Mouse (Mus musculus) fat pad, adult 2 months (tissue): ENCODE measurements around the gene Dennd4c.
"Not testable (repeated sequence)": the region's sequence is repeated elsewhere in the genome, so short reads cannot be mapped to it uniquely, and the experiment has no call there.

Experiments used
- DNase-seq: peaks from one replicate; pipeline ENCODE4 v3.0.0-alpha.2; 2011; ENCODE audit warnings: low read depth, low spot score; ENCODE audit errors: extremely low read depth

The Dennd4c gene

DNA sequence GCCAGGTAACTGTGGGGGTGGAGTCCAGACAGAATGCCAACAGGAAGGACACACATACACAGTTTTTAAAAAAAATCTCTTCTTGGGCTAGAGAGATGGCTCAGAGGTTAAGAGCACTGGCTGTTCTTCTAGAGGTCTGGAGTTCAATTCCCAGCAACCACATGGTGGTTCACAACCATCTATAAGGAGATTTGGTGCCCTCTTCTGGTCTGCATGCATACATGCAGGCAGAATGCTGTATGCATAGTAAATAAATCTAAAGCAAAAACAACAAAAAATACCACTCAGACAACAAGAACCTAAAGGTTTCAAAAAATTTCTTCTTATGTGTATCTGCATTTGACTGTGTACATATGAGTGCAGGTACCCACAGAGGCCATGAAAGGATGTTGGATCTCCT is 16.0 kb downstream of the Dennd4c start:
- no peak for DNase-seq

DNA sequence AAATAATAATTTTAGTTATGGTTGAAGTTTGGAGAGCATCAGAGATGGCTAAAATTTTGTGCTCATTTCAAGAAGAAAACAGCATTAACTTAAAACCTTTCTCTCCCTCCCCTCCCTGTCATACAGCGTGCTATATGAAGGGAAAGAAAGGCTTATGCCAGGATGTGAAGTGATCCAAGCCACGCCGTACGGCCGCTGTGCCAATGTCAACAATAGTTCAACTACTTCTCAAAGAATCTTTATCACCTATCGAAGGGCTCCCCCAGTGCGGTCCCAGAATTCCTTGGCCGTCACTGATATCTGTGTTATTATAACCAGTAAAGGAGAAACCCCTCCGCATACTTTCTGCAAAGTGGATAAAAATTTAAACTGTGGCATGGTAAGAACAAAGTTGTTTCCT is 29.2 kb downstream of the Dennd4c start:
- peak; percentile 10 for DNase-seq

- no peak for DNase-seq
These were observed 62.2 kb downstream of the Dennd4c start for GRCm38 (mm10) chr4:86810604-86811003.

GRCm38 (mm10) chr4:86814850-86815249 is 66.5 kb downstream of the Dennd4c start:
- no peak for DNase-seq

GRCm38 (mm10) chr4:86823169-86823568 is 74.8 kb downstream of the Dennd4c start:
- no peak for DNase-seq

GRCm38 (mm10) chr4:86825143-86825542 is 76.8 kb downstream of the Dennd4c start:
- DNase-seq = no peak

DNA sequence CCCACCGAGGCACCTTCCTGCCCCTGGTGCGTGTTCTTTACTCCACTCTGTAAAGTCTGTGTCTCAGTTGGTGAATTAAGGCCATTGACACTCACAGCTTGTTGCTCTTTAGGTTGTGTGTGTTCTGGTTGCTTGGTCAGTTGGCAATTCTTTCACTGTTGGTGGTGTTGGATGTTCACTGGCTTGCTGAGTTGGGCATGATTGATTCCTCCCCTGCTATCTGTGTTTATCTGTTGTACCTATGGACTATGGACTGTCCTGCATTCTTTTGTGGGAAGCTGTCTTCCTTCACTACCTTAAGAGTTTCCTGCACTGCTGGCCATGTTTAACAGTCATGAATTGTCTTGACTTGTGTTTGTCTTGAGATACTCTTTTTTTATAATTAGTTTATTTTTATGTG is 83.5 kb downstream of the Dennd4c start:
- no peak for DNase-seq

DNA sequence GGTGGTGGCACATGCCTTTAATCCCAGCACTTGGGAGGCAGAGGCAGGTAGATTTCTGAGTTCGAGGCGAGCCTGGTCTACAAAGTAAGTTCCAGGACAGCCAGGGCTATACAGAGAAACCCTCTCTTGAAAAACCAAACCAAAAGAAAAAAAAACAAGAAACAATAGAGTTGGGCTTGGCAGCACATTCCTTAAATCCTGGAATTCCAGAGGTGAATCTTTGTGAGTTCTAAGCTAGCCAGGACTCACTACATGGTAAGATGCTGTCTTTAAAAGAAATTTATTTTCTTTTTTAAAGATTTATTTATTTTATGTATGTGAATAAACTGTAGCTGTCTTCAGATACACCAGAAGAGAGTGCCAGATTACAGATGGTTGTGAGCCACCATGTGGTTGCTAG is 92.8 kb downstream of the Dennd4c start:
- DNase-seq = not testable (repeated sequence)

DNA sequence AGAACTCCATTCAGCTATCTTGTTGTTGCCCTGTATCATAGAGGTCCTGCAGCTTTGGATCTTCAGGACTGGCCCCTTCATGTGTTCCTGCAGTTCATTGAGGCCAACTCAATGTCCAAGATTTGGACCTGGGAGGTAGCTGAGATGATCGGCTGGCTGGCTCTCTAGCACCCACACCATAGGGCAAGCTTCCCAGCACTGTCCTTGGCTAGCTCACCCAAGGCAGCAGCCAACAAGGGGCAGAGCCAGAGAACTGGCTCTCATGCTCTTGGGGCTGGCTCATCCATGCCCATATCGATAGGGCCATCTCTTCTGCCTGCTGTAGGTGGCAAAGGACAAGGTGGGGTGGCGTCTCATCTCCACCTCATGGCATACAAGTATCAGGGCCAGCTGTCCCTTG is 97.0 kb downstream of the Dennd4c start:
- no peak for DNase-seq

DNA sequence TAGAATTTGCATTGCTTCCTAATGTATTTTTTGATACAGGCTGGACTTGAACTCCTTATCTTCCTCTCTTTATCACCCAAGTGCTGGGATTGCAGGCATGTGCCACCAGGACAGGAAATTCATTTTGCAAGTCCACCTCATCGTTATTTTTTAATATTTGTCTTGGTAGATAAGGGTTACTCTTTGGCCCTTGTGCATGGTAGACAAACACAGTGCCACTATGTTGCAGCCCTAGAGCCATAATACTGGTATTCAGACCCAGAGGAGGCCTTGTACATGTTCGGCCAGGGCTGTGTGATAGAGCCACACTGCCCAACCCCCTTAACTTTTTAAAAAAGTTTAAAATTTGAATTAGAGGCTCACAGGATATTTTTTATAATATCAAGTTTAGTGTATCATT is 98.9 kb downstream of the Dennd4c start:
- DNase-seq = no peak

- DNase-seq = no peak
These were observed 103.0 kb downstream of the Dennd4c start for GRCm38 (mm10) chr4:86851331-86851730.

DNA sequence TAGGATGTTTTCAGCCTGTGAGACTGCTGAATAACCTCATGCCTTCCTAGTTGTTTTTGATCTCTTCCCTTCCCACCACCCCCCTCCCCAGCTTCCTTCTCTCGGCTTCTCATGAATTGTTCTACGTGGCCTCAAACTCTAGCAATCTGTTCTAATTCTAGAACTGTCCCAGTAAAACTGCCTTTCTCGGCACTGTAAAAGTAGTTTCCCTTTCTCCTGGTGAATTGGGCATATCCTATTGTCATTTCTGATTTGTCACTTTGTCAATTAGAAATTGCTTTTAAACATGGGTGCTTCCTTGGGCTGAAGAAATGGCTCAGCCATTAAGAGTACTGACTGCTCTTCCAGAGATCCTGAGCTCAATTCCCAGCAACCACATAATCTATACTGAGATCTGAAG is 103.7 kb downstream of the Dennd4c start:
- DNase-seq = no peak

DNA sequence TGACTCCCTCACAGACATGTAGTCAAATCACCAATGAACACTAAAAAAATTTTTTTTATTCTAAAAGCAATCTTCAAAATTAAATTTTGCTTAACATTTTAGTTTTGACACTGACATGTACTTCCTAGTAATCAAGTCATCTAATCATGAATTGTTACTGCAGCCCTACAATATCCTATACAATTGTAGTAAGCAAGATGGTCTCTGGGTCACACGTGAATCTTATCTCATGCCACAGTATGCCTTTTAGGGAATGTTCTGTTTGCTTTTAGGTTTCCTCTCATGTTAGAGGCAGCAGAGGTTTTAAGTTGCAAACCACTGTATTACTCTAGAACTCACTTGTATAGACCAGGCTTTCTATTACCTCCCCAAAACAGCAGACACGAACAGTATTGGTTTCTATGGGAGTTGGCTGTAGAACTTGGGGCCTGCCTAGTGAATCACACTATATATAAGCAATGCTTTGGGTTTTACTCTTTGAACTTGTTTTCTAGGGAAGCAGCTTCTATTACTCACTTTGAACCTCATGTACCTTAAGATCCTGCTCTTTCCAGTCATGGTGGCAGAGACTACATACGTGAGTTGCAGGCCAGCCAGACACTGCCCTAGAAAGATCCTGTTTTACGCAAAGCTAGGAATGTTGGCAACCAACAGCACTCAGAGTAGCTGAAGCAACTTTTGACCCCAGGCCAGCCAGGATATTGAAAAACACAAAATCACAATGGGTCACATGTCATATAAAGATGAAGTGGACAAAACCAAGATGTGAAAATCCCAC is 104.6 kb downstream of the Dennd4c start:
- no peak for DNase-seq

DNA sequence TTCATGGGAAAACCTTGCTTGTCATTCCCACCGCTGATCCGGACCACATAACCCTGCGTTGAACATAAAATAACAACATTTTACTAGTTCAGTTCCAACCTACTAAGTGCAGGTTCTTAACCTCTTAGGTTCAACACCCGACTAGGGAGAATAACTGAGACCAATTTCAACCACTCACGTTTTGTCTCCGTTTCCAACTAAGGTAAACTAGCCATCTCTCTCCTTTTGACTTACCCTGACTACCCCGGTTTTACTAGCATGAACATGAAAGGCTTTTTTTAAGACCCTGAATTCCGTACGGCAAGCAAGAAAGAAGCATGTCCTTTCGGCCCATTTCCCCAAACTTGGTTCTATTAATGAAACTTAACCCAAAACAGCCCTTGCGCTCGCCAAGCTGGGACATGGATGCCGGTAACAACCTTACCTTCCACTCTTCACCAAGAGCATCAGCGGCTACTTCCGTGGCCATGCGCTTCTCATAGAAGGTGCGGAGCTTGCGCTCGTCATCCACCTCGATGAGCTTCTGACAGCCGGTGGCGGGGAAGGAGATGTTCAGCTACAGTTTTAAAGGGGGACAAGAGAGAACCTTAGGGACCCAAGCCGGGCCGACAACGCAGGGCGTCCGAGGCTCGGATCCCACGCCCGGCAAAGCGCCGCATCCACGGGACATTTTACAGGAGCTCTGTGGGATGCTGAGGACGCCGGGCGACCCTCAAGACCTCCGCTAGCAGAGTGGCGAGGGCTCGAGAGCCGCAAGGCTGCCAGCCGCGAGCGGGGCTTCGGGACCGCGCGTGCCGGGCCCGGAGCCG is 108.2 kb downstream of the Dennd4c start:
- no peak for DNase-seq

DNA sequence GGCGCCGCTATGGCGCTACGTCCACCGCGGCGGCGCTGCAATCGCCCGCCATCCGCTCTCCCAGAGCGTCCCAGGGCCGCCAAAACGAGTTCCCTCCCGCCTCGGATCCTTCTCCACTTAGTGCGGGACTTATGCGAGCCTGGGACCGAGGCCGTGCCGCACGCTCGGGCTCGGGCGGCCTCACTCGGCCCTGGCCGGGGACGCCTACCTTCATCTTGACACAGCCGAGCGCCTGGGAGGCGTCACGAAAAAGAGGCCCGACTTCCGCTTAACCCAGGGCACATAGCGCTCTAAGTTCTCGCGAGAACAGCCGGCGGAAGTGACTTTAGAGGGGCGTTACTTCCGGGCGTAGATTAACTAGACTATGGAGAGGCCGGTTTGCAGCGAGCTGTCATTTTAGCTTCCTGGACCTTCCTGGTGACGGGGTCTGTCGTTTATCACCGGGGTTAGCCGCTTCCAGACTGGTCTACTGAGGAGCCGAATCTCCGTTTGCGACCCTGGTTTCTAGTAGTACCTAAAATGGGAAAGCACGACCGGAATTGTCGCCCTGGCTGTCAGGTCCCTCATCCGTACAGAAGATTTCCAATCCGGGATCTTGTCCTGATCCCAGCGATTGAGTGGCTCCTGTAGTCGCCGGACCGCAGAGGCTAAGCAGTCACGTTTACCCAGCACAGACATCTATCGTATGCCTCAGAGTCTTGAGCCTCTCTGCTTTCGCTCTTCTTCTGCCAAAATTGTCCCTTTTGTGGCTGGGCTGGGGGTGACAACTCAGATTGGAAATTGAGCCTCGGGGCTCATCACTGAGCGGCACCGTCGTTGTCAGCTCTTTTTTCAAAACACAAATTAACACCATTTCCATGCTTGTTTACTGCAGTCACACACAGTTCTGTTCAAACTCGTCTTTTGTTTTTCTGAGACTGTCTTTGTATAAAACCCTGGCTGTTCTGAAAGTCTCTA is 109.0 kb downstream of the Dennd4c start, which contains the start of gene Rps6:
Gene Rps6 (minus strand): TSS at position 300 of the 957 bp plus-strand sequence.
- no peak for DNase-seq

DNA sequence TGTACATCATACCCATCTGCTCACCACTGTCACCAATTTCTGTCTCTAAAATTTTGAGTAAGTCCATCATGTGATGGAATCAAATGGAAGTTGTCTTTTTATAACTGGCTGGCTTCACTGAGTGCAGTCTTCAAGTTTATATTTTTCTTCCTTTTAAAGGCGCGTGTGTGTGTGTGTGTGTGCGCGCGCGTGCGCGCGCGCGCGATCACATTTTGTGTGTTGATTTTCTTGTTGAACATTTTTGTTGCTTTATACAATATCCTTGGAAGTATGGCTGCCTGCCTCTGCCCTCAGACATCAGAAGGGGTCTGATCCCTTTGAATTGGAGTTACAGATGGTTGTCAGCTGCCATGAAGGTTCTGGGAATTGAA is 109.7 kb downstream of the Dennd4c start:
- no peak for DNase-seq

- no peak for DNase-seq
These were observed 115.7 kb downstream of the Dennd4c start for GRCm38 (mm10) chr4:86864087-86864486.

- no peak for DNase-seq
These were observed 123.6 kb downstream of the Dennd4c start for GRCm38 (mm10) chr4:86871988-86872387.

DNA sequence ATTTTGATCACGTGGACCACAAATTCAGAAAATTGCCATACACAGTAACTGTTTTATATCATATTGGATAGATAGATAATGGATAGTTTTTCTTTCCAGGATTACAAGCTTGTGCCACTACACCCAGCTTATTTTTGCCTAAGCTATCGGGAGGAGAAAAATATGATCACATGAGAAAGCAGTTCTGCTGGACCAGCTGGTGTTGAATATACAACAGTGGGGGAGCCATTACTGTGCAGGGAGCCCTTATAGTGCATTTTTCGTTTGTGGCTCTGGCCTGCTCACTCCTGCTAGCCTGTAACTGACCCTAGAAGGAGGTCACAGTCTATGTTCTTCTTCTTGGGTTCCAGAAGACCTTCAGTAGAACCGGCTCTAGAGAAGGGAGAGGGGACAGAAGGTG is 124.7 kb downstream of the Dennd4c start:
- no peak for DNase-seq

DNA sequence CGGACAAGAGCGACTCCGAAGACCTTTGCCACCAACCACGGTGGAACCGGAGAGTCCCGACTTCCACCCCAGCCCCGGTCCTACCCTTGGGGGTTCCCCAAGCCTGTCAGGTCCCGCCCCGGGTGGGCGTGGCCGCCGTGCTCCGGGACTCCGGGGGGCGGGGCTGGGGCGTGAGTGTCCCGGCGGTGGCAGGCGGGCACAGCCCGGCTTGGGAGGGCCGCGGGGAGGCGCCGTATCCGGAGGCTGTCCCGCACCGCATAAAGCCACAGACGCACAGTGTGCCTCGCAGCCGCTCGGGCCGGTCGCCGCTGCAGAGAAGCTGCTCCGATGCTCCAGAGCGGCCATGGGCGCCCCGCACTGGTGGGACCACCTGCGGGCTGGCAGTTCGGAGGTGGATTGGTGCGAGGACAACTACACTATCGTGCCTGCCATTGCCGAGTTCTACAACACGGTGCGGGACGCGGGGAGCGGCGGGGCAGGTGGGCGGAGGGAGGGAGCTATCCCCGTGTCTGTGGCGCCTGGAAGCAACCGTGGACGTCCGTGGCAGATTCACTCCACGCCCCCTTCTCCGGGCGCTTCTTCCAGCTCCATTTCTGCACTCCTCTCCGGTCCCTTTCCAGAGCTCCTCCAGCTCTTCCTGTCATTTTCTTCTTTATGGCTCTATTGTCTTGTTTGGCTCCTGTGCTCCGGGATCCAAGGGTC is 125.9 kb downstream of the Dennd4c start, which contains the start of gene Acer2:
Gene Acer2 (plus strand): TSS at position 251 of the 702 bp plus-strand sequence.
- no peak for DNase-seq
